Mouse (Mus musculus): ENCODE data around the gene Dnaaf2. TPM values are rescaled to one million over a fixed set of nuclear protein-coding genes. Genes with fewer than 3 reads are reported as not detected.
A peak's percentile ranks its signal among the peaks of the same experiment; 100 is the strongest.

Gene Dnaaf2
- total RNA-seq, 2 experiments from 2014 or later = 1.5 to 1.8 TPM

DNA sequence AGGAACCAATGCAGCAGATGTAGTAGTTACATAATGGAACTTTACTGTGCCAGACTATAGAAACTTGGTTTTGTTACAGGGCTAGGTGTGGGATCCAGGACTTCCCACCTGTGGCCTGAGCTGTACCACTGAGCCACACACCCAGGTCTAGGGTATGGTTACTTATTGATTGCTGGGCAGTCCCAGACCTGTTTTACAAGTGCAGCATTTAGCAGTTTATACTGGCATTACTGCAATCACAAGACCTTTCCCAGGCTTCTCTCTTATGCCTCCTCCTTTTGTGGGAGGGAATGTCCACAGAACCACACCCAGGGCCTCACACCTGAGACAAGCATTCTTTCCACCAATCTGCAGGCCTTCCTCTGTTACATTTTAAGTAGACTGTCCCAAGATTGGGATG is 756 bp upstream of the Dnaaf2 start:
- no peak for DNase-seq (ENCODE audit: low spot score in 2 of 2)

DNA sequence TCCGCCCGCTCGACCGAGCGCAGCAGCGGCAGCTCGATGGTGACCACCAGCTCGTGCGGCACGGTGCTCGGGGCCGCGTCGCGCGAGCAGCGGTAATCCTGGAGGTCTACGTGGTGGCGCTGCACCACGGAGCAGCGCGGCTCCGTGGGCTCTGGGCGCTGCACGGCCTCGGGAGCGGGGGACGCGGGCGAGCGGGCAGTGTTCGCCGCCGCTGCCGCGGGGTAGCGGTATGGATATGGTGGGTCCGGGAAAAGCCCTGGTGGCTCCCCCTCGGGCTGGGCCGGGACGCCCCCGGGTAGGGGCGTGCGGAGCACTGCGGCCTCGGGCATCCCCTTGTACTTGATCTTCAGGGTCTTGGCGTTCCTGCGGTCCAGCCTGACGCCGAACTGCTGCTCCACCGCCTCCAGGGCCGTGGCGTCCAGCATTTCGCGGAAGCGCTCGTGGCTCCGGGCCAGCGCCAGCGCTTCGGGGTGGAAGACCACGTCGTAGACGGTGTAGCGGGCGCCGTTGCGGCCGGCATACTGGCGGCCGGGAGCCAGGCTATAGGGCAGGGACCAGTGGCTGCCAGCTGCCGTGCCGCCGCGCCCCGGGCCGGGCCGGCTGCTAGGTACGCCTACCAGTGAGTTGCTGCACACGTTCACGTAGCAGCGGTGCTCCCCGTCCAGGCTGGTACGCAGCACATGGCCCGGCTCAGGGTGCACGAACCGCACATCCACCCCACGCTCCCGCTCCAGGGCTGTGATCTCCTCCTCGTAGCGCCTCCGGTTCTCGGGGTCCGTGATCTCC is 658 bp downstream of the Dnaaf2 start:
- peak in 1 of 2 experiments; percentile 18 for DNase-seq (ENCODE audit: low spot score in 2 of 2)

DNA sequence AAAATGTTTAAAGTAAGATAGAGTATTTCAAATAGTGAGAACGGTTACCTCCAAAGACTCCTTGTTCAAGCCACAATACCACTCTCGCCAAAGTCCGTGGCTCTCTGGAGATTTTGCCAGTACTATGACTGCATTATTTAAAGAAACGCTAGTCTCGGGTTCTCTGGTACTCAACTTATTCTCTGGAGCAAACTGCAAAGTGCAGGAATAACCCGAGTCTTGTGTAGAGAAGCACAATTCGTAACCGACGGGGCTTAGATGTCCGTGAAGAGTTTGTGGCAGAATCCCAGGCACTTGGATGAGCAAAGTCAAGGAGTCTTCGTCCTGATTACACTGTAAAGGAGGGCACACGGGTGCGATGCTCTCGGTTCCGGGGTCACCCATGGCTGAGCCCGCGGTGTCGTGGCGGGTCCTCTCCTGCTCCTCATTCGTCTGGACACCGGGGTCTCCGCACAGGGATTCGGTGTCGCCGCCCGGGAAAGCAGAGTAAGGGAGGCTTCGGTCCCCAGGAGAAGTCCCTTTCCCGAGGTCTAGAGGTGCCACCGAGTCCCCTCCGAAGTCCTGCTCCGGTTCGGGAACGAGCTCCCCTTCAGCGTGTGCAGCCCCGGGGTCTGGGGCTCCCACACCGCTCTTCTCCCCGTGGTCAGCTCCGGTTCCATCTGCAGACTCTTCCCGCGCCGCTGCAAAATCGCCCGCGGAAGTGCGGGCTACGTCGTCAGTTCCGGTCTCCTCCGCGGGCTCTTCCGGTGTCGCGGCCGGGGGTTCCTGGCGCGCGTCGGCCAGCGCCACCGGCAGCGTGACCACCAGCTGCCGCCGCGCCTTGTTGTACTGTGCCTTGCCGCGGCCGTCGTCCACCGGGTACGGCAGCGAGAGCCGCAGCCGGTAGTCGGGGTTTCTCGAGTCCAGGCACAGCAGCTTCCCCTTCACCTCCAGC is 1.5 kb downstream of the Dnaaf2 start, which contains the start of gene Gm49383:
Gene Gm49383, minus strand, starts transcription at position 661 of the 934 bp plus-strand sequence.
- DNase-seq (ENCODE audit: low spot score in 2 of 2) = peak; percentile 63 to 64

DNA sequence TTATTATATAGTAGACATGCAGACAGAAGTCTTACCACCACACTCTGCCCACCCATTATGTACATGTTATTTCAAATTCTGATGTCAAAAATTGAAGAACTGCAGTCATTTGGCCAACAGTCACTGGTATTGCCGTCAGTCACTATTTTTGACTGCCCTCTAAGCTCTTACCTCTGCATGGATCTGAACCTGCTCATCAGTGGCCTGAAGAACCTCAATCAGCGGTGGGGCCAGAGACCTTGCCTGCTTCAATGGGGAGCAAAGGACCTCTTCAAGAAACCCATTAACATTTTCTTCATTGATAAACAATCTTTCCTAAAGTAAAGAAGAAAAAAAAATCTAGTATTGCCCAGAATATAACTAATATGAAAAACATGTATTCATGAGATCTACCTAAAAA is 5.6 kb downstream of the Dnaaf2 start:
- DNase-seq (ENCODE audit: low spot score in 2 of 2) = no peak

DNA sequence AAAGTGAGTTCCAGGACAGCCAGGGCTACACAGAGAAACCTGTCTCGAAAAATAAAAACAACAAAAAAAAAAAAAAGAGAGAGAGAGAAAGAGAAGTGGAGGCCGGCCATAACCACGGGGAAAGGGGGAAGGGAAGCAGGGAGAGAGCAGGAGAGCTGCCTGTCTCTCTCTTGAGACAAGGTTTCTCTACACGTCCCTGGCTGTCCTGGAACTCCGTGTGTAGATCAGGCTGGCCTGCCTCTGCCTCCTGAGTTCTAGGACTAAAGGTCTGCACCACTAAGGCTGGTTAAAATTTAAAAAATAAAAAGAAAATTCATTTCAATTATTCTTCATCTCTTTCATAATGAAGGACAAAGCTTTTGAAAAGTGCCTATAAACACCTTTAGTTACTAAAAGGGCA is 6.8 kb downstream of the Dnaaf2 start:
- DNase-seq (ENCODE audit: low spot score in 2 of 2) = no peak

DNA sequence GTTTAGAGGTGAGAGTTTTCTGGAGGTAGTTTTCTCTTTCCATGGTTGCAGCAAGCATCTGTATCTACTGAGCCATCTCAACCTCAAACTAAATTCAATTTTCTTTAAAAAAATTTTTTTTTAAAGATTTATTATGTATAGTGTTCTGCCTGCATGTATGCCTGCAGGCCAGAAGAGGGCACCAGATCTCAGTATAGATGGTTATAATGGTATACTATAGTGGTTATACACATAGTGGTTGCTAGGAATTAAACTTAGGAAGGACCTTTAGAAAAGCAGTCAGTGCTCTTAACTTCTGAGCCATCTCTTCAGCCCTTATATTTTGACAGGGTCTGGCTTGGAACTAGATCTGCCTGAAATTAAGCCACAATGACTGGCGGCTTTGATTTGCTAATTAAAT is 7.7 kb downstream of the Dnaaf2 start:
- no peak for DNase-seq (ENCODE audit: low spot score in 2 of 2)

DNA sequence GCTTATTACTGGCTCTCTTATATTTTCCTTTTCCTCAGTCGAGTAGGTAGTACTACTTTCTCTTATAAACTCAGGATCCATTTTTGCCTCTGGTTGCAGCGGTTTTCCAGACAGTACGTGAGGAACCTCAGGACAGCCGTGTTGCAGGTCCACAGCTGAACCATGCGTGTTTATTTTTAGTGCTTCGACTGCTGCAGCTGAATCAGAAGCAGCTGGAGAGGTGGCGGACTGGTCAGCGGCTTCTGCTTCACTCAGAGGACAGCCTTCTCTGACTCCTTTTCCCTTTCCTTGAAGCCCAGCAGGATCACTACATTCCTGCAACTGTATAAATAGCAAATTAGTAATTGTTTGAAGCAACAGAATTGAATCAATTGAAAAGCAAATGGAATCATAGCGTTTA is 8.2 kb downstream of the Dnaaf2 start:
- DNase-seq (ENCODE audit: low spot score in 2 of 2) = no peak

DNA sequence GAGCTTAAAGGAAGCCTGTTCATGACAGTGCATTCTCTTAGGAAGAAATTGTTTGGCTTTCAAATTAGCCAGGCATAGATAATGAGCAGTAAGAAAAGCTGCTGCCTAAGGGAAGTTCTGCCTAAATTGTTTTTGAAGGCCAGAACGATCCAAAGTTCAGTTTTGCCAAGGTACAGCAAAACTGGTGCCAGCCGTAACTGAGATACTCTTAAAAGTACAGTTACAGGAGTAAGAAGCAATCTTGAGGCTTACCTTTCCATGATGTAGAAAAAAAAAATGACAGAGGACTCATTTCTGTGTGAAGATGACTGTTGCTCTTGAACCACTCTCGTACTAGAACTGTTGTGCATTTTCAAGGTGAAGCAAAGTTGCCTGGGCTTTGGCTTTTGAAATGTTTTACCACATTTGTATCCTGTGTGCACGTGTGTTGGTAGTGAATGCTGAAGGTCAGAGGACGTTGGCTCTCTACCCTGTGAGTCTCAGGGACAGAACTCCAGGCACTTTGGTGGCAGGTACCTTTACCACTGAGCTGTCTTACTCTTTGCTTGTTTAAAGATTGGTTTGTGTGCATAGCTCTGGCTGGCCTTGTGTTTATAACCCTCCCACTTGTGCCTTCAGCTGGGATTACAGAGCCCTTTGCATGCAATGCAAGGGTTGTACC is 11.3 kb downstream of the Dnaaf2 start:
- no peak for DNase-seq (ENCODE audit: low spot score in 2 of 2)

DNA sequence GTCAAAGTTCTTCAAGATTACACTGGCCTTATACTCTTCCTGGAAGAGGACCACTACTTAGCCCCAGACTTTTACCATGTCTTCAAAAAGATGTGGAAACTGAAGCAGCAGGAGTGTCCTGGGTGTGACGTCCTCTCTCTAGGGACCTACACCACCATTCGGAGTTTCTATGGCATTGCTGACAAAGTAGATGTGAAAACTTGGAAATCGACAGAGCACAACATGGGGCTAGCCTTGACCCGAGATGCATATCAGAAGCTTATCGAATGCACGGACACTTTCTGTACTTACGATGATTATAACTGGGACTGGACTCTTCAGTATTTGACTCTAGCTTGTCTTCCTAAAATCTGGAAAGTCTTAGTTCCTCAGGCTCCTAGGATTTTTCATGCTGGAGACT is 12.9 kb downstream of the Dnaaf2 start:
- no peak for DNase-seq (ENCODE audit: low spot score in 2 of 2)

DNA sequence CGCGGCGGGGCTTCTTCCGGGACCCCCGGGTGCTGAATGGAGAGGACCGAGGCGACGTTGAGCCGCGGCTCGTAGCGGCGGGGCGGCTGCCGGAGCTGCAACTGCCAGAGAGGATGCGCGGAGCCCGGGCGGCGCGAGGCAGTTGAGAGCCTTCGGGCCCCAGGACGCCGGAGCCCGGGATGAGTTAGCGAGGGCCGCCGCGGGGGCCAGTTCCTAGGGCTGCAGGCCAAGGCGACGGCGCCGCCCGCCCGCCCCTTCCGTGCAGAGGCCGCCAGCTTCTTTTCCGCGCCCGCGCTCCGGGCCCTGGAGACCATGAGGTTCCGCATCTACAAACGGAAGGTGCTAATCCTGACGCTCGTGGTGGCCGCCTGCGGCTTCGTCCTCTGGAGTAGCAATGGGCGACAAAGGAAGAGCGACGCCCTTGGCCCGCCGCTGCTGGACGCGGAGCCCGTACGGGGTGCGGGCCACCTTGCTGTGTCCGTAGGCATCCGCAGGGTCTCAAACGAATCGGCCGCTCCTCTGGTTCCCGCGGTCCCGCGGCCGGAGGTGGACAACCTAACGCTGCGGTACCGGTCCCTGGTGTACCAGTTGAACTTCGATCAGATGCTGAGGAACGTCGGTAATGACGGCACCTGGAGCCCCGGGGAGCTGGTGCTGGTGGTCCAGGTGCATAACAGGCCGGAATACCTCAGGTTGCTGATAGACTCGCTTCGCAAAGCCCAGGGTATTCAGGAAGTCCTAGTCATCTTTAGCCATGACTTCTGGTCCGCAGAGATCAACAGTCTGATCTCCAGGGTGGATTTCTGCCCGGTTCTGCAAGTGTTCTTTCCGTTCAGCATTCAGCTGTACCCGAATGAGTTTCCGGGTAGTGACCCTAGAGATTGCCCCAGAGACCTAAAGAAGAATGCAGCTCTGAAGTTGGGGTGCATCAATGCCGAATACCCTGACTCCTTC is 13.6 kb downstream of the Dnaaf2 start:
- DNase-seq (ENCODE audit: low spot score in 2 of 2) = peak in 1 of 2 experiments; percentile 26

DNA sequence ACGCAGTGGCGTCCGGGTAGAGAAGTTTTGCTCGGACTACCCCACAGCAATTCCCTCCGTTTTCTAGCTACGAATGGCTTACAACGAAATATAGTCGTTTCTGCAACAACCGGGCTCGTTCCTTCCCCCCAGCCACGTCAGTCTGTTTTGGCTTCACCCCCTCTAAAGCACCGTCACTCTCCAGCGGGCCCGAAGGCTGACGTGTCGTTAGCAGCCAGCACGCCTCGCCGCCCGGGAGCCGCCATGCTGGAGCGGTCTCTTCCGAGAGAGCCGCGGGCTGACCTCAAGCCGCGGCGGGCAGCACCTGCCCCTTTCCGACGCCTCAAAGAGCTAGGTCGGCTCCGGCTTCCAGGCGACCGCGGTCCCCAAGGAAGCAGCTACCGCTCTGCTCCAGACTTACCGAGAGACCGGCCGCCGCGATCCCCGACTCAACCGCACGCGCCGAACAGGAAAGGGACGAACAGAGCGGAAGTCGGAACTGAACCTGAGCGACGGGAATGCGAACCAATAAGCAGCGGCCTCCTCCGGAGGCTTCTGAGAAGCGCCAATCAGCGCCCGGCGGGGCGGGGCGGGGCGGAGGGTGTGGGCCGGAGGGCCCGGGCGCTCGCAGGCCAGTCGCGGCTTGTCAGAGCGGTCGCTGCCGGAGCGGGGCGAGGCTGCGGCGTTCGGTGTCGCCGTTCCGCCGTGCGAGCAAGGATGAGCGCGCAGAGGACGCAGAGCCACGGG is 14.5 kb downstream of the Dnaaf2 start, which contains the start of the genes Rpl36al and Mgat2:
Gene Rpl36al, minus strand, starts transcription at position 501 of the 726 bp plus-strand sequence.
Gene Mgat2, plus strand, starts transcription at position 575 of the 726 bp plus-strand sequence.
- DNase-seq (ENCODE audit: low spot score in 2 of 2) = peak; percentile 97 to 99

DNA sequence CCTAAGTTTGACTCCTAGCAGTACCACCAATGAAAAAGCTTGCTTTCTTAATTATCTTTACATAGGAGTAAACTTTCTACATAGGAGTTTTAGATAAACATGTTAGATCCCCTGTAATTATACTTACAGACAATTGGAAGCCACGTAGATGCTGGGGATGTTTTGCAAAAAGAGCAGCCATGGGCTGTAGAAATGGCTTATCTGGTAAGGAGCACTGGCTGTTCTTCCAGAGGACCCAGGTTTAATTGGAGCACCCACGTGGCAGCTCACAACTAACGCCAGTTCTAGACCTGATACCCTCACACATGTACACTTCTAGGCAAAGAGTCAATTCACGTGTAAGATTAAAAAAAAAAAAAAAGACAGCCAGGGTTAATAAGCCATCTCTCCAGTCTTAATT is 16.4 kb downstream of the Dnaaf2 start:
- no peak for DNase-seq (ENCODE audit: low spot score in 2 of 2)

DNA sequence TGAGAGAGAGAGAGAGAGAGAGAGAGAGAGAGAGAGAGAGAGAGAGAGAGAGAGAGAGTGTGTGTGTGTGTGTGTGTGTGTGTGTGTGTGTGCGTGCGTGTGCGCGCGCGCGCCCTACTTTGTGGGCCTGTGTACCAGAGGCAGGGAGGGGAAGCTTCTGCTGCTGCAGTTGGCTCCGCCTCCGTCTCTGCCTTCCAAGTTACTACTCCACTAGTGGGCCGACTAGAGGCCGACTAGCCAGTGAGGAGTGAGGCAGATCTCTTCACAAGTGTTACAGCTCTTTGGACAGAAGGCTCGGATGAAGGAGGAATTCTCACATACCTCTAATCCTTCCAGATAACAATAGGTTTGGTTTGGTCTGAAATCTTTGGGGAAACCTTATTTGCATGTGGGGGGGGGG is 18.9 kb downstream of the Dnaaf2 start:
- no peak for DNase-seq (ENCODE audit: low spot score in 2 of 2)

DNA sequence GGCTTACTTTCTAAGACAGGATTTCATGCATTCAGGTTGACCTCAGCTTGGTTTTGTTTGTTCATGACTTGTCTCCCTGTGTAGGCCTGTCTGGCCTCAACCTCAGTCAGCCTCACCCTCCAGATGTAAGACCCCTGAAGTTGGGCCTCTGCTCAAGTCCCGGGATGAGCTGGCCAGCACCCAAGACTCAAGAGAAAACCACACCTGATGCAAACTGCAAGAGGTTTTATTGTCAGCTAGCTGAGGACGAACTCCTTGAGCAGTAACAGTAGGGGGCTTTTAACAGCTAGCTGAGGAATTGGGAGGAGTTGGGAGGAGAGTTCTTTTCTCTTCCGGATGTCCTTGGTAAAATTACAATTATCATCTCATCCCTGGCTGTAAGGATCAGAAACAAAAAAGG is 20.7 kb downstream of the Dnaaf2 start:
- no peak for DNase-seq (ENCODE audit: low spot score in 2 of 2)

DNA sequence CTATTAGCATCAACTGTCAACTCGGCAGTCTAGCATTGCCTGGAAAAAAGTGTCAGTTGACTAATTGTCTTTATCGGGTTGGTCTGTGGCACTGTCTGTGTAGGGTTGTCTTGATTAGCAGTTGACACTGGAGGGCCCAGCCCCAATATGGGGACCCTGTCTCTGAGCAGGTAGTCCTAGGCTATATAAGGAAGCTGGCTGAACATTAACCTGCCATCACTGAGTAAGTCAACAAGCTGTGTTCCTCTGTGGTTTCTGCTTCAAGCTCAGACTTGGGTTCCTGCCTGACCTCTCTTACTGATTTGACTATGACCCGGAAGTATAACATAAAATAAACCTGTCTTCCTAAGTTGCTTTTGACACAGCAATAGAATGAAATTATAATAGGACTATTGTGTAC is 22.3 kb downstream of the Dnaaf2 start:
- no peak for DNase-seq (ENCODE audit: low spot score in 2 of 2)

DNA sequence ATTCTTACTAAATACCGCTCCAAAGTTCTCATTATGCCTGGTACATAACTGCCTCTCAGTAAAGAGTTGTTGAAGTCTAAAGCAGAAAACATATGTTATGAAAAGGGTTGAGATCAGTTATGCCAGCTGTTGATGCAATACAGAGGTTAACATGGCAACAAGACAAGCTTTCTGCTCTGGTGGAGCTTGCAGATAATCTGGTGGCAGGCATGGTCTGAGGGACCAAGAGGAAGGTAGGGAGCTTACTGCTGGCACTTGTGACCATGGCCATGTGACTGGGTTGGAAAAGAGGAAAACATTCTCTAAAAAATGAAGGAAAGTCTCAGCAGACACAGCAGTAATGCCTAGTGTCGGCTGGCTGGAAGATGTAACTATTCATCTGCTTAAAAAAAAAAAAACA is 26.9 kb downstream of the Dnaaf2 start:
- no peak for DNase-seq (ENCODE audit: low spot score in 2 of 2)

DNA sequence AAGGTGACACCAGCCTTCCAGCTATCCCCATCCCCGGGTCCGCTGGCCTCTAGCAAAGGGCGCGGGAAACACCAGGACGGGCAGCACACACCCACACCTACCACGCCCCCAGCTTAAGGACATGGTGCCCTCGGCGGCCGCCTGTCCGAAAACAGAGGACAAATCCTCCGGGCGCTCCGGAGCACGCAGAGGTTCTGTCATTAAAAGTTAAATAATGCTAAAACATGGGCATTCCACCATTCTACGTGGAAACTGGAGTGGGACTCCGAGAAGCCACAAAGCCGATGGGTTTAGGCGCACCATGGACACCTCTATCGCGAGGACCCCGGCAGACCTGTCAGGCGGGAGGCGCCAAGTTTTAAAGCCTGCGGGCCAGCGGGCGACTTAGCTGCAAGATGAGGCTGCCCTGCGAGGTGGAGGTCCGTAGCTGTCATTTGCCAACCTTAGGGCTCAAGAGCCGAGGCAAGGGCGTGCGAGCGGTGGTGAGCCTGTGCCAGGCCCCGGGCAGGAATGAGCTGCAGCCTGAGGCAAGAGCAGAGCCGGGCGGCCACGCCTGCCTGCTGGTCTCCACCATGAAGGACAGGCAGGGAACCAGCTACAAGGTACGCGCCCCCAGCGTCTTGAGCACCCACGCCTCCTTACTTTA is 29.6 kb downstream of the Dnaaf2 start, which contains the start of gene Lrr1:
Gene Lrr1, plus strand, starts transcription at position 354 of the 646 bp plus-strand sequence.
- DNase-seq (ENCODE audit: low spot score in 2 of 2) = peak; percentile 72 to 91

DNA sequence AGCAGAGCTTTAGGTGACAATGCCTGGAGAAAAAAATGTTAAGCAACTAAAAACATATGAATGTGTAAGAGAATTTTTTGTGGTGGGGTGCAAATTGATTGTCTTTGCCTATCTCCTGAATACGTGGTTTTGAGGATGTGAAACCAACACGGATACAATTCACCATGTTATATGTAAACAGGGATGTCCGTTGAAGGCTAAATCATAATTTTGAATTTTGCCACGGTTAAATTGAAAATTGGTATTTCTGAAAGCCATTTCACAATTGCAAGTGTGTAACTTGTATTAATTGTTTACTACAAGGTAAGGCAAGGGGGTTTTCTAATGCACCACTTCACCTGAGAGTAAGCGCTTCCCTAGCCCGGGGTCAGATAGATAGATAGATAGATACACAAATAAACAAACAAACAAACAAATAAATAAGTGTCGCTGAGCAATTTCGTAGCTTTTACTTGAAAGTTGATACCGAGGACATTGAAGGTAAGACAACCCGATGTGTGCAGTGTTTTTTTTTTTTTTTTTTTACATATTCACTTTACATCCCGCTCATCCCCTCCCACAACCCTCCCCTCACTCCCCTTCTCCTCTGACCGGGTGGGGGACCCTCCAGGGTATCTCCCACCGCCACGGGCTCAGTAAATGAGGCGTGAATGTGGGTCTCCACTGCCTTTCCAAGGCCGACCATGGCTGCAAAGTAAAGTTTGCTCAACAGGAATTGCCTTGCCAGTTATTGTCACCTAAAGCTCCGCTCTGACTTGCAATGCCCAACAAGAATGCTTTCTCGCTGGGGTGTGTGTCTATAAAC is 30.4 kb downstream of the Dnaaf2 start:
- no peak for DNase-seq (ENCODE audit: low spot score in 2 of 2)
